Mouse (Mus musculus): ENCODE data around the gene Hist2h3c2.
"Not testable (repeated sequence)": the region's sequence is repeated elsewhere in the genome, so short reads cannot be mapped to it uniquely, and the experiment has no call there.

DNA sequence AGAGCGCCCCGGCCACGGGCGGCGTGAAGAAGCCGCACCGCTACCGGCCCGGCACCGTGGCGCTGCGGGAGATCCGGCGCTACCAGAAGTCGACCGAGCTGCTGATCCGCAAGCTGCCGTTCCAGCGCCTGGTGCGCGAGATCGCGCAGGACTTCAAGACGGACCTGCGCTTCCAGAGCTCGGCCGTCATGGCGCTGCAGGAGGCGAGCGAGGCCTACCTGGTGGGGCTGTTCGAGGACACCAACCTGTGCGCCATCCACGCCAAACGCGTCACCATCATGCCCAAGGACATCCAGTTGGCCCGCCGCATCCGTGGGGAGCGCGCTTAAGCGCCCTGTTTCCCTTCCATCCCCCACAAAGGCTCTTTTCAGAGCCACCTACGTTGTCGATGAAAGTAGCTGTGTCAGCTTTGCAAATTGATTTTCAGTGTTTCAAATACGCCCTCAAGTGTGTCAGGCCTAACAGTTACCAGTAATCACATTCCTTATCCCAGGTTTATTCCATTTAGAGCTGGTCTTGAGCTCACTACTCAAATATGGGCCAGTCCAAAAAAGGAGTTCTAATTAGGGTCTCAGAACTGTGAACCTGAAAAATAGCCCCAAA is 29.9 kb upstream of the Hist2h3c2 start:
- TF ChIP-seq CTCF, EP300 (IDR thresholded peaks at IDR 0.05; ENCODE audit: low read depth): not testable (repeated sequence)
